Mouse (Mus musculus): Measurements from ENCODE around the gene Krit1. TPM values are rescaled to one million over a fixed set of nuclear protein-coding genes. Genes with fewer than 3 reads are reported as not detected.
"Not testable (repeated sequence)": the region's sequence is repeated elsewhere in the genome, so short reads cannot be mapped to it uniquely, and the experiment has no call there.

The Krit1 gene
- total RNA-seq, 2 experiments from 2014 or later: 14.5 to 15.3 TPM

DNA sequence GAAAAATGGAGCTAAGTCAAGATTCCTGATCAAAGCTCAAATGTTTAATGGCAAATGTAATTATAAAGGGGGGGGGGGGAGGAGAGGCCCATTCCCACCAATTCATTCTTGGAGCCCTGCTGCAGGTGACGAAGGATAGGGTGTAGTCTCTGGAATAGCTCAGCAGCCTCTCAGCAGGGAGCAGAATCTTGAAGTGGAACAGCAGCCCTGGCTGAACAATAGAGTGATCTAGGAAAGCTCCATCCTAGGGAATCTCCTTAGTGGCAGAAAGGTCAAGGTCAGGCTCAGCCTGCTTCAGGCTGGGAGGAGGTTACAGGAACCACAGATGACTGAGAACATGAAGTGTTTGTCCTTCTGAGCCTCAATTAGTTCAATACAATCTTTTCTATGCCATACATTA lies 69.4 kb downstream of the Krit1 start:
- DNase-seq: no peak
- intact Hi-C loops (cut with DNase I; ENCODE audit: low total_unique reads): no loop called here

DNA sequence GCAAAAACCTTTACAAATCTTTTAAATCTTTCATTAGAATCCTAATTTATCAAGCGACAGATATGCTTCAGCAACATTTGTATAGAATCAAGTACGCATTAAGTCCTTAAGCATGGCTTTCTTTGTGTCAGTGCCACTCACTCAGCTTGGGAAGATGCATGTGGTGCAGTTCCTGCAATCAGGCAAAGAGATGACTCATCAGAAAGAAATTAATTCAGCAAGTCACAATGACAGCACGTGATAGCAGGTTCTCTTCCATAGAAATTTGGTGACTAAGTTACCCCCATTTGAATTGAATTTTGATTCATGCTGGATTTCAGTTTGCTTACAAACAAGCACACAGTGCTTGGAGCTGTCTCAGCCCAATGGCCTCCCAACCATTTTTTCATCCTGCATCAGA lies 70.5 kb downstream of the Krit1 start:
- intact Hi-C loops (cut with DNase I; ENCODE audit: low total_unique reads): no loop called here
- no peak for DNase-seq

DNA sequence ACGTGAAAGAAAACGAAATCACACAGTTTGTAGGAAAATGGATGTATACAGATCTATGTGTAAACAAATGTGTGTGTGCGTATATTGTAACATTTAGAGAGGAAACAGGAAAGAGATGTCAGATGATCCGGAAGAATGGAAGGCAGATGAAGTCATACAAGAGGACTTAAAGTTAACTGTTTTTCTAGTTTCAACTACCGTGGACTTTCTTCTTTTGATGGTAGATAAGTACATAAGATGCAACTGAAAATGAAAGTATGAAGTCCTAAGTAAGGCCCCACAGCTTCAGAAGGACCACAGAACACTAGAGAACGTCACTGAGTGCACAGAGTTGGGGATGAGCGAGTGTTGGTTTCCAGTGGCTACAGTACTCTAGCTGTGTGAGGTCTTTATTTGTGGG lies 83.9 kb downstream of the Krit1 start:
- intact Hi-C loops (cut with DNase I; ENCODE audit: low total_unique reads); DNase-seq: not testable (repeated sequence)

DNA sequence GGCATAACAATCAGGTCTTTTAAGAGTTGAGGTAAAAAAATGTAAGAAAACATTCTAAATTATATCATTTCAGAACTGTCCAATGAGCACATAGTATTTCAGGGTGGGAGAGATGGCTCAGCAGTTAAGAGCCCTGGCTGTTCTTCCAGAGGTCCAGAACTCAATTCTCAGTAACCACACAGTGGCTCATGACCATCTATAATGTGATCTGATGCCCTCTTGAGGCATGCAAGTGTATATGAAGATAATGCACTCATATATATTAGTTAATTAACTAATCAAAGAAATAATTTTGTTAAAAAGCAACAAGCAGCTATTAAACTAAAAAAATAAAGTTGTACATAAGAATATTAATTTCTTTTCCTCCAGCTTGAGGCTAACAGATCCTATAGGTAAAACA lies 86.2 kb downstream of the Krit1 start:
- intact Hi-C loops (cut with DNase I; ENCODE audit: low total_unique reads): no loop called here
- no peak for DNase-seq

DNA sequence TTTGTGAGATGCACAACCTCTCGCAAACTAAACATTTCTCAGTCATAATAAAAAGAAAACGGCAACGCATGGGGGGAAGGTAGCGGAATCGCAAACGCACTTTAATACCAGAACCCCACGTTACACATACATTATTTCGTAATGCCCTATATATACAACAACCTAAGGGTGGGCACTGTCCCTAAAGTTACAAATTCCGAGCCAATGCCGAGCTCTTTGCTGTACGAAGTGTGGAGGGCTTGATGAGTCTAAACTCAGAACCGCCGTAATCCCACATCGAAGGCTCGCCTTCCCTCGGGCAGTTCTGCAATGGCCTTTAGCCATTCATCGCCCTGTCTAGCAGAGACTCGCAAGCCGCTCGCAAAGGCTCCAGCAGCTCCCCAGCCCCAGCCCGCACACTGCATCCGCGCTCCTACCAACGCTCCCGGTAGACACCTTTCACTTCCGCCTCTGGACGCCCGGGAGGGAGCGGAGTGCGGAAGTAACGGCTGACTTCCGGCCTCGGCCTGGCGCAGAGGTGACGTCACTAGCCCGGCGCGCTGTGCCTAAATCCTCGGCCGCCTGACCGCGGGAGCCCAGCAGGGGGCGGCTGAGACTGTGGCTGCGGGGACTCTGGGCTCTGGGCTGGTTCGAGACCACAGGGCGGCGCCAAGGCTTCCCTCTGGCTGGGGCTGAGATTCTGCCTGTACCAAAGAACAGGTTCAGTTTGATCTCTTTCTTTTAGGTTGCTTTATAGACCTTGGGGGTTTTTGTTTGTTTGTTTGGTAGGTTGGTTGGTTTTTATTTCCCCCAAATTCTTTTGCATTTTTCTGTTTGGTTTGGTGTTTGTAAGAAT lies 90.7 kb downstream of the Krit1 start, which contains the start of gene Mterf1a:
Gene Mterf1a, minus strand, starts transcription at position 475 of the 835 bp plus-strand sequence.
- not testable (repeated sequence) for DNase-seq

DNA sequence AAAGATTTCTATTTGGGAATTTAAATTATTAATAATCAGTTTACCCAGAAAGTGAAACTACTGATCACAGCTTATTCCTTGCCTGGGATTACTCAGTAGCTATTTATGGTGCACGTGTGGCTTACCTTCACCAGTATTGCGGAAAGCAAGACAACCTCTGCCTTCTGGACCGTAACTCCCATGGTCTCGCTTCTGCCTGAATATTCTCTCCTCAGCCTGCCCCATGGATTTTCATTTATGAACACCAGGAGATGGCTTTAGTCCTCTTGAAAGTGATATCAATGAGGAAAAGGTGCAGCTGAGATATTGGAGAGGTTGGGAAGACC lies 91.3 kb downstream of the Krit1 start:
- intact Hi-C loops (cut with DNase I; ENCODE audit: low total_unique reads): loop anchor here (10.0 kb wide), 1 partner anchor 301 kb away; the partner anchor contains the start of gene Mterf1b
- not testable (repeated sequence) for DNase-seq

More for the DNA sequence above, 90.7 kb downstream of the Krit1 start, which contains the start of gene Mterf1a:
- intact Hi-C loops (cut with DNase I; ENCODE audit: low total_unique reads): loop anchor here (10.0 kb wide), 1 partner anchor 301 kb away; the partner anchor contains the start of gene Mterf1b

Other genes starting within 250 kb of the Krit1 start
- gene 1700109H08Rik, start 231.6 kb upstream of the Krit1 start, total RNA-seq (2021): 1 to 10 TPM; 3.6 TPM
- 1 to 10 TPM; 5.6 to 7.4 TPM for gene Pex1, start 207.1 kb upstream of the Krit1 start, total RNA-seq (2021)
- gene Rbm48, start 206.6 kb upstream of the Krit1 start, total RNA-seq (2021): 1 to 10 TPM; 4.8 to 5.8 TPM
- gene Tmbim7, start 152.0 kb upstream of the Krit1 start, total RNA-seq (2021): not detected
- gene Gatad1, start 146.0 kb upstream of the Krit1 start, total RNA-seq (2021): 10 to 100 TPM; 63.6 to 70.5 TPM
- 10 to 100 TPM; 18.2 to 19.0 TPM for gene Ankib1, start 259 bp upstream of the Krit1 start, total RNA-seq (2021)
- gene Lrrd1, start 42.0 kb downstream of the Krit1 start, total RNA-seq (2021): not detected
- 1 to 10 TPM; 1.3 to 1.7 TPM for gene Mterf1a, start 90.7 kb downstream of the Krit1 start, total RNA-seq (2021)
- 10 to 100 TPM; 33.9 to 40.6 TPM for gene Akap9, start 124.9 kb downstream of the Krit1 start, total RNA-seq (2021)

Data from gastrocnemius, postnatal 14 days (tissue).